Mouse (Mus musculus) spleen, postnatal 36 days (tissue): Measurements from ENCODE around the gene Wnt3.
A peak's percentile ranks its signal among the peaks of the same experiment; 100 is the strongest.
"Not testable (repeated sequence)": the region's sequence is repeated elsewhere in the genome, so short reads cannot be mapped to it uniquely, and the experiment has no call there.

Source experiments
- DNase-seq, 2 experiments: peaks; one replicate each; pipeline ENCODE4 v3.0.0; 2022; ENCODE audit warnings: low spot score in 2 of 2, mixed read lengths in 1 of 2

Wnt3 gene

DNA sequence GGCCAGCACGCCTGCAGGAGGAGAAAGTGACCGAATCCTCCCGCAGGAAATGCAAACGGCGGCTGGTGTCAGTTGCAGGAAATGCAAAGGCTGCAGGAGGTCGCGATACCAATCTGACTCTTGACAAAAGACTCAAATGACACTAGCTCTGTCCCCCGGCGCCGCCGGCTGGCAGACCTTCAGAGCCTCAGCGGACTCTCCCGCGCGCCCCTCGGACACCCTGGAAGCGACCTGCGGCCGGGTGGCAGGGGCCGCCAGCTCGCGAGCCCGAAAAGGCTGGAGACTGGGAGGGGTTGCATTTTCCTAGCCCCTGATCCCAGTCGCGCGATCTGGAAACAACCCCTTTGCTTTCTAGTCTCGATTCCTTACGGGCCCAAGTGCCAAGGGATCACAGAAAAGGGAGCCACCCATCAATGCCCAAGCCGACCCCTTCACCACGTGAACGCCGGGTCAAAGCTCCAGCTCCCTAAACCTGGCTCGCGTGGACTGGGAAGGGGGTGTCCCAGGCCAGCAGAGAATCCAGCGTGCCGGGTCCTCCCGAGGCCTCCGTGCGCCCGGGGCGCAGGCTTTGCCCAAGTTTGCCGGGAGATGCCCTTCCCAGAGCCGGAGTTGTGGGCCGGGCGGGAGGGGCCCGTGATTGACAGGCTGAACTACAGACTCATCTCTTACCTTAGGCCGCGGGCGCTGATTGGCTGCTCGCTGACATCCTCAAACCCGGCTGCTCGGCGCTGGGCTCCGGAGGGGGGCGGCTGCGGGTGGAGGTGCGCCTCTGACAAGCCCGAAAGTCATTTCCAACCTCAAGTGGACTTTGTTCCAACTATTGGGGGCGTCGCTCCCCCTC lies at the start of gene Wnt3:
TSS of gene Wnt3 (plus strand) at position 764 of the 841 bp plus-strand sequence.
- no peak for DNase-seq

DNA sequence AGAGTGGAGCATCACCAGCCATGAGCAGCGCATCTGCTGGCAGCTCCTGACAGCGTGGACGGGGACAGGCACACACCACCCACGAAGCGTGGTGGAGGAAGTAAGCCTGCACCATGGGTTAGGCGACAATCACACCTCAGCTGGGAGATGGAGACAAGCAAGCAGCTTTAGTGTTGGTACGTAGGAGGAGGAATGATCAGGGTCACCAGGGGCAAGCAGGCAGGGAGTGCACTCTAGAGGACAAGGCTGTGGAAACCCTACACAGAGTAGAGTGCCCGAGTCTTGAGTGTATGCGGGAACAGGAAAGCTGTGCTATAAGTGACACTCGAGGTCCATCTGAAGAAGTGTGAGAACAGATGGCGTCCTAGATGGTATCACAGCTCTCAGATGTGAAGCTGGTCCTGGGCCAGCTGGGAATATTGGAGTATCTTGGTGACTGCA lies 49.6 kb upstream of the Wnt3 start:
- DNase-seq = no peak

DNA sequence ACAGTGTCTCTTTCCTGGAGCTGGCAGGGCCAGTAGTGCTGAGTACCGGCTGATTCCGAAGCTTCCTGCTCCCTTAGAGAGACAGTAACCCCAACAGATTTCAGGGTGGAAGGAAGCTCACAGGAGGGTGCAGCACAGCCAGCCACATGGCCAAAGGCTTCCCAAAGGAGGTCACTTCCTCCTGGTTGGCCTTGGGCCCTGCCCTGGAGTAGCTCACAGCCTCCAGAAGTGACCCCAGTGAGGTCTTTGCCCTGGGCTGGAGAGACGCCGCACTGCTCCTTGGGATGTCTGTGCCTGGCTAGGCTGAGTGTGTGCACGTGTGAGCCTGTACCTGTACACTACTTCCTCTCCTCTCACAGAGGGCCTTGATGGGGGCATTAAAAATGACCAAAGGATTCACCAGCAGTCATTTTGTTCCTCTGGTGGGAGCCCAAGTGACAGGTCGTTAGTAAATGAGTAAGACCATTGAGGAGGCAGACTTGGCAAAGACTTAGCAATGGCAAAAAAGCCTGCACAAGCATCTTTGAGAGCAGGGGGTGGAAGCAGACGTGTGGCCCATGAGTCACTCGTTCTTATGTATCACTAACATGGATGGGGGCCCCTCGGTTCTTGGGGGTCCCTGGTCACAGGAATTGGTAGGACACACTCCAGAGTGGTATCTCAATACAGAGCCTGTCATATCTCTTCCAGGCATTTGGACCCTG lies 44.5 kb upstream of the Wnt3 start:
- no peak for DNase-seq

DNA sequence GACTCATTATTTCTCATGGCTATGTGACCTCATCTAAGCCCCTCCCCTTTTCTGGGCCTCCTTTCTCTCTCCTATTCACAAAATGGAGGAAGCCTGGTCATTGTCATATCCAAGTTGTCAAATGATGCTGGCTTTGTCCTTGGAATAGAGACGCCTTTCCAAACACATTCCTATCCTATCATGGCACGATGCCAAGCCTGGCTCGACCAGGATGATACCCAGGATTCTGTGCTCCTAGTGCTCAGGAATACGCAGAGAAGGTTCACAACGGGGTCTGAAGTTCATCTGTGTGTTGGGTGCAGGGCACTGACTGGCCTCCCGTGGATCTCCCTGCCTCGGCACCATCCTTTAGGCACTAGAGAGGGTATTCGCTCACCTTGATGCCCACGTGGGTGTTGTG lies 42.4 kb upstream of the Wnt3 start:
- DNase-seq = no peak

DNA sequence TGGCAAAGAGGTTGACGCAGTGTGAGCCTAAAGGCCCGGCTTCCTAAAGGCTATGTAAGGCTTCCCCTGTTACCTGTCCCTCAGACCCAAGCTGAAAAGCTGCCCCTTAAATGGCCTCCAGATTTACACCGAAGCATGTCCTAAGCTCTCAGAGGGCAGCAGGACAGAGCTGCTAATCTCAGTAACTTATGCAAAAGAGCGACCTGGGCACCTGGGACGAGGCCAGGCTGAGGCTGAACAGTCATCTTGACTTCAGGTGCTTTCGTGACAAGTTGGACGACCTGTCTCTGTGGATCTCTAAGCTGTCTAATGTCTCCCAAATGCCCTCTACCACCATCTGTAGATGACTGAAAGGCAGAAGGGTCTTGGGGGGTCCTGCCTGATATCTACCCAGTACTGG lies 41.6 kb upstream of the Wnt3 start:
- no peak for DNase-seq

DNA sequence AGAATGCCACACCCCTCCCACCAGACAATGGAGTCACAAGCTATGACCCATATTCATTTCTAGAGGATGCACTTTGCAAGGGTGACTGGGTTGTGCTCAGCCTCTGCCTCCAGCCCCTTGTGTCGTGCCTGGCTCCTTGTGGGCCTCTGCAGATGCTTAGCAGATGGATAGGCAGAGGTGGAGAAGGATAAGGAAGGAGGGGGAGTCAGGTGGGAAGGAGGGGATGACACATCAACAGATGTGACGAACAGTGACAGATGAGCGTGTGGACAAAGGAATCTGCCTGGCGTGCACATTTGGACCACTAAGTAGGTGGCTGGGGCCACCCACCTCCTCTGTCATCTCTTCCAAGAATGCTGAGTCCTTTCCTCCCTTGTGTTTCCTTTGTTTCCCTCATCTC lies 40.9 kb upstream of the Wnt3 start:
- no peak for DNase-seq

DNA sequence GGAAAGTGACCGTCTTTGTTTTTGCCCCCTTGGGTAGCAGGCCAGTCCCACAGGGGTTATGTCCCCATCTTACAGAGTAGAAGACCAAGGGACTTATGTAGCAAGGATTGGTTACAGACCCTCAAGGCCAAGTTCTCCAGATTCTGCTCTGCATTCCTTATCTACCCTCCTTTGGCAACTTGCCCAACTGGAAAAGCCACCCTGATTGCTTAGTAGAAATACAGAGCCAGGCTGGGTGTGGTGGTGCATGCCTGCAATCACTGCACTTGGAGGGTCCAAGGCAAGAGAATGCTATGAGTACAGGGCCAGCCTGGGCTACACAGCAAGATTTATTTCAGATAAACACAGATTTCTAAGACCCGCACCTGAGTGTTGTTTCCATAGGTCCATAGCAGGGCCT lies 40.0 kb upstream of the Wnt3 start:
- DNase-seq = no peak

DNA sequence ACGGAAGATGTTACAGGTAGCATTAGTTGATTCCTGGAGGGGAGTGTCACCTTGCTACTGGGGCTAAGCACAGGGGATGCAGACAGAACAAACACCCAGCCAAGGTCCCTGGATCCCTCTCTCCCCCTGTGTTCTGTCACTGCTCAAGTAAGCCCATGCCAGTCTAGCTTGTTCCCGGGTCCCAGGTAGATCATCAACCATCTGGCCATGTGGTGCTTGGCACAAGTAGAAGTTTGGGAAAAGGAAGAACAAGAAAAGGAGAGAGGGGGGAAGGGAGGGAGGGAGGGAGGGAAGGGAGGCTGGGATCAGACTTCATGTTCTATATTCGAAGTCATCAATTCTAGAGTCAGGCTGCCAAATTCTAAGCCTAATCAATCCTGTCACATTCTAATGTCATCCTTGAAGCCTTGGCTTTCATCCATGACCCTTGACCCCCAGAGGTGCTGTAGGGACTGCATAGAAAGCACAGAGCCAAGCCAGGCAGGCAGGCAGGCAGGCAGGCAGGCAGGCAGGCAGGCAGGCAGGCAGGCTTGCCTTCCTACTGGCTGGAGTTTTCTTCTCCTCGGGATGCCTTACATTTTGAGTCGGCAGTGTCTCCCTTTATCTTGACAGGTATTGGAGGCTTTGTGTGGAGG lies 39.4 kb upstream of the Wnt3 start:
- no peak for DNase-seq

DNA sequence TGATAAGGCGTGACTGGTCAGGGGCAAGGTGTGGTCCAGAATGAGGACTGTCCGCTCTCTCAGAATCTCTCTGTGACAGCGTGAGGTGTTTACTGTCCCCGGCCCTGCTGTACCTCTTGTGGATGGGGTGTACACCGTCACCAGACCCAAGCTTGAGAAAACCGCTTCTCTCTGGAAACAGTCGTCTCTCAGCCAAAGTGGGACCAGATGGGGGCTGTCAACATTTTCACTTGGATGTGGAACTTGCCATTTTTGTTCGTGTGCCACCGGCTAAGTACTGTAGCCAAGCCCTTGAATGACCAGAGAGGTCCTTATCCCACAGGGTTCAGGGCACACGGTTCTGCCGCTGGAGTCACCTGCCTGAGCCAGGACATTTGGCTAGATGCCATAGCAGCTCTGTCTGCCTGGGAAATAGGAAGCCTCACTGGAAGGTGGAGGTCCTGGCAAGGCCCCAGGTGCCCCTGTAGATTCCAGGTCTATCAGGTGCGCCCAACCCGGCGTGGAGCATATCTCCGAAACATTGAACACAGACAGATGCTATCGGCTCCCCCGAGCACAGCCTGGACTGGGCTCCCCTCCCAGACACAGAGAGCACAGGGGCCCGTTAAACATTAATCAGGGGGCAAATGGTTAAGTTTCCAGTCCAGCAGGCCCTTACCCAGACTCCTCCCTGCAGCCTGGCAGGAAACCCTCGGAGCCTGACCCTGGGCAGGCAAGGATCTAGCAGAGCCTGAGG lies 38.7 kb upstream of the Wnt3 start:
- no peak for DNase-seq

DNA sequence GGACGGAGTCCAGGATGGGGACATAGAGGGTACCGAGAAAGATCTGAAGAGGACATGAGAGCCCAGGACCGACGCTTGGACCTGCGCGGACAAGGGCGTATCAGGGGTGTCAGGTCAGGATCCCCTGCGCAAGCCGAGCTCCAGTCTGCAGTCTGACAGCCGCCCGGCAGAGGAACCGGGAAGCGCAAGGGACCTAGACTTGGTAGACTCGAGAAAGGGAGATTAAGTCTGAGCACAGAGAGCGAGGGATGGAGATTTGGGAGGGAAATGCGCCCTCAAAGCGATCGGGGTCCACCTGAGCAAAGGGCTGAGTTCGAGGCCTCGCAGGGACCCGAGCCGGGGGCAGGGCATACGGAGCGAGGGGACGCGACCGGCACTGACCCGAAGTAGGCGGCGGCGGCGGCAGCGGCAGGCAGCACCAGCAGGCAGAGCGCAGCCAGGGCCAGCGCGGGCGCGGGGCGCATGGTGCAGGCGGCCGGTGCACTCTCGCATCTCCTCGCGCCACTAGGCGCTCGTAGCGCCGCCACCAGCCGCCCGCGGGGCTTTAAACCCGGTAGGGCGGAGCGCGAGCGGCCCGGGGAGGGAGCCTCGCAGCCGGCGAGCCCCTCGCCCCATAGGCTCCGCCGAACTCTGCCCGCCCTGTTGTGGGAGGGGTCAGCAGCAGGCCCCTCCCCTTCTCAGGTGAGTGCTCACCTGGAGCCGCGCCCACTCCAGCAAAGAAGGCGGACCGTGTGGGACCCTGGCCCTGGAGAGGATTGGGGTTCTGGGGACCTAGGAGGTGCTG lies 24.5 kb upstream of the Wnt3 start, which contains the start of gene Wnt9b:
TSS of gene Wnt9b (minus strand) at position 516 of the 784 bp plus-strand sequence.
- DNase-seq = no peak

DNA sequence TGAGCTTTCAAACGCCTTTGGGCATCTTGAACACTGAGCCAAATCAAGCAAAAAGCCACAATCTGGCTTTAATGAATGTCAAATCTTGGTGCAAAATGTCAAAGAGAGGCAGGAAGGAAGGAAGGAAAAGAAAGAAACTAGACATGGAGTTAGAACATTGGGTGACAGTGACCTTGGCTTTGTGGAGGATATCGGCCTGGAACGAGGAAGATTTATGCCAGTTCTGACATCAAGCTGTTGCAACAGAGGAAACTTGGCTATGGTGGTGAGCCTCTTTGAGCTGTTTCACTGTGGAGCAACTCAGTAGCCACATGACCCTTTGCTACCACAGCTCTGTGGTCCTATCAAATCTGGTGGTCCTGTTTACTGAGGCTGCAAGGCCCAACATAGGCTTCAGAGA lies 23.3 kb upstream of the Wnt3 start:
- DNase-seq = no peak

DNA sequence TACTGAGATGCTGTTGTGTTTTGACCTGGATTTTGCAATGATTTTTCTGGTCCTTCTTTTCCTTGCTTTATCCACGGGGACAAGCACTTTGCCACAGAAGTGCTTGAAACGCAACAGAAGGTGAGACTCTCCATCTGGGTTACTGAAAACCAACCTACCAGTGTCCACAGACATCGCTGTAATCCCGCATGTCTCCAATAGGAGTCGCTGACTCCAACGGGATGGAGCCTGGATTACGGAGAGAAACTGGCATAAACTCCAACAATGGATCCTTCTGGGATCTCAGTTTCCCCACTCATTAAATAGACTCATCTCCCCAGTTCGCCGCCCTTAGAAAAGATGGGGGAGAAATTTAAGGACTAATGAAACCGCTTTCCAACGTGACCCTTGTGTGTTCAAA lies 15.9 kb upstream of the Wnt3 start:
- no peak for DNase-seq

DNA sequence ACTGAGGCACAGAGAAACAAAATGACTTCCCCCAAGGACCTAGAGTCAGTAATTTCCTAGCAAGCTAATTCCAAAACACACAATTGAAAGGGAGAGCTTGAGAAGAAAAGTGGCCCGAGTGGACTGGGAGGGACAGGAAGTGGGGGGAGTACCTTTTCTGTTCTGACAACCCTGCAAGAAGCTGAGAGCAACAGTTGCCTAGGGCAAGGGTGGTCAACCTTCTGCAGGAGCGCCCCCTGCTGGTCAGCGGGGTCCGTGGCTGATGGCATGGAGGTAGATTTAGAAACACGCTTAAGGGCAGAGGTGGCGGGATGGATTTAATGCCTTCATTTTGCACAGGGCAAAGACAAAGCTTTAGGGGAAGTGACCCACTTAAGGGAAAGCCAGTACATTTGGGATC lies 15.2 kb upstream of the Wnt3 start:
- DNase-seq = peak; percentile 13 to 32

DNA sequence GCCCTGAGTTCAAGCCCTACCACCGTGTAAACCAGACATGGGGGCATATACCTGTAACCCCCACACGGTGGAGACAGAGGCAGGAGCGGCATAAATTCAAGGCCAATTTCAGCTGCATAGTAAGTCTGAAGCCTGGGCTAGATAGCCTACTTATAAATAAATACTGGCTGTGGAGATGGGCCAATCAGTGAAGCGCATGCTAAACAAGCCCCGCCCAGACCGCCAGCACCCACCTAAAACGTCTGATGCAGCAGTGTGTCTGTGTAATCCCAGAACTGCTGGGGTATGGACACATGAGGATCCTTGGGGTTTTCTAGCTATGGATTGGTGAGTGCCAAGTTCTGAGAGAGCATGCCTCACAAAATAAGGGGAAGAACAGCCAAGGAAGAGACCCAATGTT lies 13.8 kb upstream of the Wnt3 start:
- DNase-seq = no peak

DNA sequence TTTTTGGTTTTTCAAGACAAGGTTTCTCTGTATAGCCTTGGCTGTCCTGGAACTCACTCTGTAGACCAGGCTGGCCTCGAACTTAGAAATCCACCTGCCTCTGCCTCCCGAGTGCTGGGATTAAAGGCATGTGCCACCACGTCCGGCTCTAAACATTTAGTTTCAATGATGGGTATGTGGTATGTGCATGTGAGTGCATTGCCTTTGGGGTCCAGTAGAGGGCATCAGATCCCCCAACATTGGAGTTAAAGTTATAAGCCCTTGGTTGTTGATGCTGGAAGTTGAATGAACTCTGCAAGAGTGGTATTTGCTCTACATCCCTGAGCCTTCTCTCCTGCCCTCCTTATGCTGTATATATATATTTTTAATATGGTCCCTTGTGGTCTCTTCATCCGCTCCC lies 13.1 kb upstream of the Wnt3 start:
- not testable (repeated sequence) for DNase-seq

DNA sequence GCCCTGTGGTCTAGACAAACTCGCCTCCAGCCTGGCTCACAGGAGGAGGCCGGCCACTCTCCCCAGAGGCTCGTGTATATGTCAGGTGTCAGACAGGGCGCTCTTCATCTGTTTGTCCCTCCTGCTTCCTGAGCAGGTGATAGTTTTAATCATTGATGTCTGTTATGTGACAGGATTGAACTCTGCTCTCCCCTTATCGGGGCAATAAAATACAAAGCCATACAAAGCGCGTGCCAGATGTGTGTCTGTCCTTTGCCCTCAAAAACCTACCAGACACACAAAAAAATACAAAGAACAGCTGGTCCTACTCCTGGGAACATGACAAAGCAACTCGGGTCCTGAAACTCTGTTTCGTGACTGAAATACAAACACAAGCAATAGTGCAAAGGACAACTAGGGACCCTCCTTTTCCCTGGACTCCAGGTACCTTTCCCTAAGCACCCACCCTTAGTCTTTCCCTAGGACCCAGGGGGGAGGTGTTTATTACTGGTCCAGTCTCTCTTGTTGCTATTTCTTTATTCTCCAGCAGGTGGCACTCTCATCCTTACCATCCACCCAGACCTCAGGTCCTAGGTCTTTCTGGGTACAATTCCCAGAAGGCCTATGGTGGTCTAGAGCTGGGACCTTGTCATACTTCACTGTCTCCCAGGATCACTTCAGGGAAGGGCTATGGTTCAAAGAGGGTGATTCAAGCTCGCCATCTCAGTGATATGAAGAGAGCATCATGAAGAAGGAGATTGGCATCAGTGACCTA lies 10.4 kb upstream of the Wnt3 start:
- peak in 1 of 2 experiments; percentile 3 for DNase-seq

DNA sequence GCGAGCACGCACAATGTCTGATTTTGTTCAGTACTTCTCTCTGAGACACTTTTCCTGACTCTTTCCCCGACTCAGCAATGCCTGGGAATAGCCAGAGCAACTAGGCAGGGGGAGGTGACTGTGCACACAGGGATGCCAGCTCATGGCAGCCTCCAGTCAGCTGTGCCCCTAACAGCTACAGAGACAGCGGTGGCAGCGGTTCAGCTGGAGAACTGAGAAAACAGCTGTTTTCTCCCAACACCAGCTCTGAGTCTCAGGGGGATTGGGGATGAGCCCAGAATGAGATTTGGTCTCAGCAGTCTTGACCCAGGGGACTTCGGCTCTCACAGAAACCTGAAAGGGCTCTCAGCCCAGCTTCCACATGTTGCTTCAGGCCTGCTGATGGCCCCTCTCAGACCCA lies 9.3 kb upstream of the Wnt3 start:
- no peak for DNase-seq

DNA sequence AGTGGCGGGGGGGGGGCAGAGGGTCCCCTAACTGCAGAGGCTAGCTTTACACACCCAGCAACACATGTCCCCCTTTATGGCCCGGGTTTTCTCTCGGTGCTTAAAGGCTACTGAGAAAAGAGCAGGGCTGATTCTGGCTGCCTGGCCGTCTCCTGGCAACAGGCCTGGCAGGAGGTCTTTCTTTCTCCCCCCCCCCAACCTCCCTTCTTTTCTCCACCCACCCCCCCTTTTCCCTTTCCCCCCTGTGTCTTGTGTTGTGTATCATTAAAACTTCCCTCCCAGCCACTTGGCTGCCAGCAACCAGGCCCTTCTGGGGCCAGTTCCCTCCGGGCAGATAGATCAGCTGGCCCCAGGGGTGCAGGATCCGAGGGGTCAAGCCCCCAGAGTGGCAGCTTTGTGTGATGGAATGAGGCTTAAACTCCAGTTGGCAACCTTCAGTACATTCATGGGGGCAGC lies 8.4 kb upstream of the Wnt3 start:
- no peak for DNase-seq

DNA sequence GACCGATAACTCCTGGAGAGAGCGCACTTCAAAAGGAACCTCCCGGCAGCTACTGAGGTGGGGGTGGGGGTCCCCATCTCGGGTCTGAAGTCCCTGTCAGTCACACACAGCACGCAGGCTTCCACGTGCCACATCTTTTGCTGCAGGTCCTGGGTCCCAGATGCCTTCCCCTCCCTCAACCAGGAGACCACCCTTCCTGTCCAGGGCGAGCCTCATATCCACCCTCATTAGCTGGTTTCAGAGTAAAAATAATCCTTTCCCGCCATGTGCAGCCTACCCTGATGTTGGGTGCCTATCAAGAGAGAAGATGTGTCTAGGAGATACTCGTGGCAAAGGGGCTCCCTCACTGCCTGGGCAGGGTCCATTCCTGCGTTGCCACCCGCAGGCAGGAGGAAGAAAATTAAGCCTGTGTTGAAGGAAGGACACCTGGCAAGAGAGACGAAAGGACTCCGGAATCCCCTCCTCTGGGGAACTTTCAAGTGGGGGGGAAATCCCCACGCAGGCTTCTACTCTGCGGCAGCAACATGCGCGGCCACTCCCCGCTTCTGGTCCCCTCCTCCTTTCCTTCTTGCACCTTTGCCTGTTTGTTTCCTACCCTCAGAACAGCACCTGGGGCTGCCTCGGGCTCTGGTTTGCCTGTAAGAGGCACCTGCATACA lies 2.7 kb upstream of the Wnt3 start:
- DNase-seq = no peak
